Mouse (Mus musculus): ENCODE data around the gene Olfr1093.

Olfr1093 gene

DNA sequence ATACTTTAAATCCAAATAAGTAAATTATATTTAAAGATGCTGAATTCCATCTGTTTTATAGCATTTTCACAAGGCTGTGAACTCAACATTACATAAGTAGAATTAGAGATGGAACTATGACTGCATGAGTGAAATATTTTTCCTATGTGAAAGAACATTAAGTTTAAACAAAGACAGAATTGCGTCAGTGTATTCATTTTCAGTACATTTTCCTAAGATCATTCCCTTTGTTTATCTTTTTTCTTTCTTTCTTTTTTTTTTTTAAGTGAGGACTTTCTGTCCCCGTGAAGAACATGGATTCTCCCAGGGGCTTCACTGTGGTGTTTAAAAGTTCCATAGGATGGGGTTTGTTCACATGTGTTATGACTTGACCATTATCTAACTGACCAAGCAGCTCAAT lies at the start of gene Olfr1093:
TSS of gene Olfr1093 (plus strand) at position 301 of the 400 bp plus-strand sequence.
- no peak for DNase-seq

DNA sequence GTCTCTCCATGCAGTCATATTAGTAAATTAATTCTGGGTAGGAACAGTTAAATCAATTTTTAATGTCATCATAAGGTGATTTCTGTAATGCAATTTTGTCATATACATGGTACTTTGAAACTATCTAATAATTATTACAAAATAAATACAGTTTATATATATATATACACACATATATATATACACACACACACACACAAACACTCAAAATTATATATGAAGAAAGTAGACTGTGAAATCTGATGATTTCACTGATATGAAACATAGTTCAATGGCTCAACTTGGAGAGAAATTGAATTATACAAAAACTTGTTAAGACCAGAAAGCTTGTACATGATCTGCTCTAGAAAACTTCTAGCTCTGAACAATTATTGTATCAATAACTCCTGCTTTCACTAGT lies 48.7 kb upstream of the Olfr1093 start, which contains the start of gene Olfr1089:
TSS of gene Olfr1089 (minus strand) at position 101 of the 400 bp plus-strand sequence.
- DNase-seq, result no peak

DNA sequence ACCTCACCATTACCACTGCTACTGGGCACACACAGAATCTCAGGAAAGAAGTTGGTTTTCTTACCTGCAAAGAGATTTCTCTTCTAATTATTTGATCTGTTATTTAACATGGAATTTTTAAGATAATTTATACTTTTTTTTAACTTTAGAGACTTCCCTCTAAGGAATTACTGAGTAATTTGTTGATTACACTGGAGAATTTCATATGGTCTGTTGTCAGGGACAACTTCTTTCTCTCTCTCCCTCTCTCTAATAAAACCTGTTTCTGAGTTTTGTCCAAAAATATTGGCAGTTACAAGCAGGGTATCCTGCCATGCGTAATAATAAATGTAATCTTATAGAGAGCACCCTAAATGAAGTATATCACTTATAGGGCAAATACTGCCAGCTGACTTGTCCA lies 23.4 kb upstream of the Olfr1093 start, which contains the start of gene Olfr1090:
TSS of gene Olfr1090 (minus strand) at position 101 of the 400 bp plus-strand sequence.
- DNase-seq, result no peak

DNA sequence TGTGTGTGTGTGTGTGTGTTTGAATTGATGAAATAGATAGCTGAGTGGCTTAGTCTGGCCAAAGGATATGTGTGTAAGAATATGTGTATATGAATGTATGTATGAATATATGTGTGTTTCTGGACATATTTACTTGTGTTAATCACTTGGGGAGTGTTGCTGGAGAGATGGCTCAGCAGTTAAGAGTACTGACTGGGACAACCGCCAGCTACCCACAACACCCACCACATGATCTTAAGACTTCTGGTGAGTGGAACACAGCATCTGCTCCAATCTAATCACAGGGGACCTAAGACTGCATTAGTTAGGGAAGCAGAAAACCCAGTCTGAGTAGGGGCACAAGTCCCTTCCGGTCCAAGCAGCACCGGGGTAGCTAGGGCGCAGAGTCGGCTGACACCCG lies 21.2 kb upstream of the Olfr1093 start:
- DNase-seq, result no peak

DNA sequence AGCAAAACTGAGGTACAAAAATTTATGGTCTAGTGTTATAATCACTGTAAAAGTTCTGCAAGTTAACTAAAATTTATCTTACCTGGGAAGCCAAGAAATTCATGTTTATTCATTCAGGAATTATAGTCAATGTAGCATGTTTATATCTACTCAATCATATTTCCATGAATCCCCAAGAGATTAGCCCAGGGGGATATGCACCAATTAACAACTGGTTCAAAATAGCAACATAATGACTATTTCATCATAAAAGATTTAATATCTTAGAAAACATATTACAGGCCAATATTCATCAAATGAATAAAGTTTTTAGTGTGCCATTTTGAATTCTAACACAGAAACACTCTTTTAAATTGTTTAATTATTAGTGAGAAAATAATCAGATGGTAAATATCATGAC lies 27.6 kb downstream of the Olfr1093 start, which contains the start of gene Olfr141:
TSS of gene Olfr141 (minus strand) at position 101 of the 400 bp plus-strand sequence.
- no peak for DNase-seq

DNA sequence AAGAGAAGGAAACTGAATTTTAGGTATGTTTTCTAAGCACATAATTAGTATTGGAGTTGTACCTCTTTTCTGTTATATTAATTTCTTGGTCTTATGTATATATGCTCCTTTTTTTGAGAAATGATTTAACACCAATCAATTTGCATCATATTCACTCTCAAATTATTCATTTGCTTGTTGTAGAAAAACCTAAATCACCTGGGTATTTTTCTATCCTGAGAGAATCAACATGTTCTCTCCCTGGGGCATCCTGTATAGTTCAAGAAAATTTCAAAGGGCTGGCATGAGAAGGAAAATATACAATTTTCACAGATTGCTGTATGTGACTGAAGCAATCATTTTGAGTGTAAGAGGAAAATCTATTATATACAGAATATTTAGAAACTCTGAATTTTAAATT lies 42.1 kb downstream of the Olfr1093 start, which contains the start of gene Olfr1094:
TSS of gene Olfr1094 (plus strand) at position 301 of the 400 bp plus-strand sequence.
- no peak for DNase-seq
